Mouse (Mus musculus): ENCODE results near the gene Treml1.

- TF ChIP-seq CTCF (IDR thresholded peaks at IDR 0.05; ENCODE audit: low read depth) (no peak), EP300 (IDR thresholded peaks at IDR 0.05; ENCODE audit: low read depth) (no peak)
These were observed 49.0 kb downstream of the Treml1 start for GRCm38 (mm10) chr17:48408526-48409291.

All from heart, postnatal 0 days (tissue).